Mouse (Mus musculus) adipocyte (in vitro differentiated cells): ENCODE results near the gene Tspear.
"Not testable (repeated sequence)": the region's sequence is repeated elsewhere in the genome, so short reads cannot be mapped to it uniquely, and the experiment has no call there.

Experiments used
- DNase-seq: peaks from one replicate; pipeline ENCODE4 v3.0.0-alpha.2; 2016; ENCODE audit warnings: low spot score

Tspear gene

GRCm38 (mm10) chr10:77713734-77714133 lies 27.4 kb downstream of the Tspear start:
- no peak for DNase-seq

GRCm38 (mm10) chr10:77715507-77715906 lies 29.1 kb downstream of the Tspear start, which contains the start of gene Gm10142:
Gm10142 (plus strand) TSS chr10:77715807.
- no peak for DNase-seq

- DNase-seq, result not testable (repeated sequence)
Observed at GRCm38 (mm10) chr10:77720299-77720698, 33.9 kb downstream of the Tspear start, which contains the start of gene Krtap12-1. Krtap12-1 (plus strand) TSS chr10:77720599.

- DNase-seq, result no peak
Observed at GRCm38 (mm10) chr10:77724855-77725254, 38.5 kb downstream of the Tspear start.

- no peak for DNase-seq
Observed at GRCm38 (mm10) chr10:77726186-77726585, 39.8 kb downstream of the Tspear start, which contains the start of gene Gm10100. Gm10100 (plus strand) TSS chr10:77726486.

GRCm38 (mm10) chr10:77728280-77728679 lies 41.9 kb downstream of the Tspear start:
- DNase-seq, result peak; percentile 14

GRCm38 (mm10) chr10:77729241-77729640 lies 42.9 kb downstream of the Tspear start:
- DNase-seq, result no peak

- DNase-seq, result no peak
Observed at GRCm38 (mm10) chr10:77735928-77736327, 49.6 kb downstream of the Tspear start.

GRCm38 (mm10) chr10:77738929-77739328 lies 52.6 kb downstream of the Tspear start:
- no peak for DNase-seq

- DNase-seq, result not testable (repeated sequence)
Observed at GRCm38 (mm10) chr10:77741924-77742688, 55.7 kb downstream of the Tspear start, which contains the start of gene Gm18596. Gm18596 (minus strand) TSS chr10:77742638.

GRCm38 (mm10) chr10:77750686-77751085 lies 64.3 kb downstream of the Tspear start:
- not testable (repeated sequence) for DNase-seq

GRCm38 (mm10) chr10:77751254-77751653 lies 64.9 kb downstream of the Tspear start, which contains the start of gene Gm9736:
Gm9736 (minus strand) TSS chr10:77751354.
- DNase-seq, result not testable (repeated sequence)

- DNase-seq, result not testable (repeated sequence)
Observed at GRCm38 (mm10) chr10:77752312-77752711, 65.9 kb downstream of the Tspear start.

- no peak for DNase-seq
Observed at GRCm38 (mm10) chr10:77753448-77753847, 67.1 kb downstream of the Tspear start.

- not testable (repeated sequence) for DNase-seq
Observed at GRCm38 (mm10) chr10:77759582-77759981, 73.2 kb downstream of the Tspear start, which contains the start of gene Gm3233. Gm3233 (minus strand) TSS chr10:77759682.

- DNase-seq, result no peak
Observed at GRCm38 (mm10) chr10:77769727-77770126, 83.4 kb downstream of the Tspear start.

GRCm38 (mm10) chr10:77771225-77771624 lies 84.9 kb downstream of the Tspear start, which contains the start of gene Gm3238:
Gm3238 (minus strand) TSS chr10:77771325.
- not testable (repeated sequence) for DNase-seq

- not testable (repeated sequence) for DNase-seq
Observed at GRCm38 (mm10) chr10:77772142-77772541, 85.8 kb downstream of the Tspear start.

- not testable (repeated sequence) for DNase-seq
Observed at GRCm38 (mm10) chr10:77776844-77777243, 90.5 kb downstream of the Tspear start, which contains the start of gene Gm7138. Gm7138 (minus strand) TSS chr10:77776944.

- DNase-seq, result not testable (repeated sequence)
Observed at GRCm38 (mm10) chr10:77782442-77782841, 96.1 kb downstream of the Tspear start, which contains the start of gene Gm3250. Gm3250 (minus strand) TSS chr10:77782542.

GRCm38 (mm10) chr10:77783396-77783795 lies 97.0 kb downstream of the Tspear start:
- not testable (repeated sequence) for DNase-seq

GRCm38 (mm10) chr10:77787876-77788275 lies 101.5 kb downstream of the Tspear start, which contains the start of gene Gm7137:
Gm7137 (minus strand) TSS chr10:77788200.
- not testable (repeated sequence) for DNase-seq

- DNase-seq, result no peak
Observed at GRCm38 (mm10) chr10:77788621-77789020, 102.3 kb downstream of the Tspear start.
